Mouse (Mus musculus) hindbrain, embryonic 15.5 days (tissue): Measurements from ENCODE around the gene Gm20388. TPM values are rescaled to one million over a fixed set of nuclear protein-coding genes. Genes with fewer than 3 reads are reported as not detected.

Experiments used
- ATAC-seq: fragments of 200-750 bp; cut with Nextera tagmentation; 2 replicates; pipeline ENCODE4 v1.8.0; 2017; ENCODE audit warnings: low read depth, moderate number of reproducible peaks, moderate TSS enrichment; ENCODE audit not compliant: low FRiP score
- H3K27ac ChIP-seq: fragments of 300-500 bp; sonication (generic); replicated peaks from 2 replicates; pipeline ENCODE4 v1.5.1; 2015; ENCODE audit warnings: mild to moderate bottlenecking, inconsistent platforms
- H3K27me3 ChIP-seq: fragments of 300-500 bp; sonication (generic); 2 replicates; pipeline ENCODE4 v1.6.1; 2015; ENCODE audit warnings: control low read depth, inconsistent platforms
- H3K36me3 ChIP-seq: fragments of 300-500 bp; sonication (generic); 2 replicates; pipeline ENCODE4 v1.6.1; 2015; ENCODE audit warnings: control low read depth, inconsistent platforms
- H3K4me1 ChIP-seq: fragments of 300-500 bp; sonication (generic); replicated peaks from 2 replicates; pipeline ENCODE4 v1.6.1; 2015; ENCODE audit warnings: control low read depth, inconsistent platforms
- H3K4me2 ChIP-seq: fragments of 300-500 bp; sonication (generic); 2 replicates; pipeline ENCODE4 v1.6.1; 2015; ENCODE audit warnings: moderate library complexity, mild to moderate bottlenecking, inconsistent platforms
- H3K4me3 ChIP-seq: fragments of 300-500 bp; sonication (generic); 2 replicates; pipeline ENCODE4 v1.5.1; 2015; ENCODE audit warnings: mild to moderate bottlenecking, inconsistent platforms
- H3K9ac ChIP-seq: fragments of 300-500 bp; sonication (generic); 2 replicates; pipeline ENCODE4 v1.6.1; 2015; ENCODE audit warnings: inconsistent platforms
- H3K9me3 ChIP-seq: fragments of 300-500 bp; sonication (generic); 2 replicates; pipeline ENCODE4 v1.6.1; 2016; ENCODE audit warnings: control low read depth, inconsistent platforms
- WGBS: fragments of 180-500 bp; shearing (Covaris S2); methylation state at CpG from one replicate; pipeline ENCODE4 v1.1.7; 2015; 5-methylcytosine and 5-hydroxymethylcytosine counted together
- polyA plus RNA-seq: library from polyadenylated mRNA; unstranded; fragments of >200 nt; fragmentation: Nextera tagmentation; extraction: Ambion mirVana; gene quantifications from 2 replicates; pipeline ENCODE4 v1.2.1, GENCODE M21; 2015

Gm20388 gene
- polyA plus RNA-seq, 1 experiment from 2014 or later = 5.4 TPM

- Histone ChIP-seq H3K36me3 (no peaks in the 10 kb centered on the region), H3K9ac (peak overlapping the region; percentile 10; the same call in 1 of the 2 replicates), H3K27ac (peak overlapping the region; percentile 74), H3K4me2 (peak overlapping the region; percentile 44), H3K4me3 (0 out of 2 replicates have a peak overlapping the region, but pooled peaks have one; percentile 4), H3K27me3 (no peaks in the 10 kb centered on the region), H3K4me1 (peaks cover 89% of the 10 kb centered on the region), H3K9me3 (no peaks in the 10 kb centered on the region)
- ATAC-seq = peak; percentile 7
- 15% methylated on average over 25 of the region's 25 CpGs for WGBS
Observed at GRCm38 (mm10) chr8:120549321-120549921, 638.8 kb downstream of the Gm20388 start.

GRCm38 (mm10) chr8:120549922-120550321 is 639.3 kb downstream of the Gm20388 start:
- Histone ChIP-seq H3K4me1 (peaks cover 94% of the 10 kb centered on the region), H3K4me3 (no peak overlapping the region), H3K27ac (peak overlapping the region; percentile 74), H3K4me2 (peak overlapping the region; percentile 44), H3K9me3 (no peaks in the 10 kb centered on the region), H3K36me3 (no peaks in the 10 kb centered on the region), H3K27me3 (no peaks in the 10 kb centered on the region), H3K9ac (peak overlapping the region; percentile 10)
- peak; percentile 36 for ATAC-seq
- 4% methylated on average over 11 of the region's 11 CpGs for WGBS

GRCm38 (mm10) chr8:120550430-120550829 is 639.8 kb downstream of the Gm20388 start:
- Histone ChIP-seq H3K36me3 (no peaks in the 10 kb centered on the region), H3K27me3 (no peaks in the 10 kb centered on the region), H3K9me3 (no peaks in the 10 kb centered on the region), H3K27ac (peak overlapping the region; percentile 74), H3K9ac (no peak overlapping the region), H3K4me2 (peak overlapping the region; percentile 44), H3K4me3 (no peak overlapping the region), H3K4me1 (peaks cover 98% of the 10 kb centered on the region)
- no peak for ATAC-seq
- WGBS = 16% methylated on average over 12 of the region's 12 CpGs

- no peaks in the 10 kb centered on the region for H3K9me3 ChIP-seq
- 47% methylated on average over 11 of the region's 11 CpGs for WGBS
- peak overlapping the region; percentile 74 for H3K27ac ChIP-seq
- H3K4me2 ChIP-seq = no peak overlapping the region
- no peaks in the 10 kb centered on the region for H3K27me3 ChIP-seq
- no peak overlapping the region for H3K4me3 ChIP-seq
- H3K36me3 ChIP-seq = no peaks in the 10 kb centered on the region
- no peak overlapping the region for H3K9ac ChIP-seq
- ATAC-seq = no peak
- H3K4me1 ChIP-seq = peaks cover 98% of the 10 kb centered on the region
Observed at GRCm38 (mm10) chr8:120550937-120551676, 640.5 kb downstream of the Gm20388 start.

GRCm38 (mm10) chr8:120551677-120551980 is 641.0 kb downstream of the Gm20388 start:
- Histone ChIP-seq H3K27ac (0 out of 2 replicates have a peak overlapping the region, but pooled peaks have one; percentile 74), H3K9me3 (no peaks in the 10 kb centered on the region), H3K4me1 (peaks cover 98% of the 10 kb centered on the region), H3K4me3 (no peak overlapping the region), H3K36me3 (no peaks in the 10 kb centered on the region), H3K4me2 (no peak overlapping the region), H3K27me3 (no peaks in the 10 kb centered on the region), H3K9ac (no peak overlapping the region)
- 88% methylated on average over 3 of the region's 3 CpGs for WGBS
- no peak for ATAC-seq

GRCm38 (mm10) chr8:120552509-120552908 is 641.9 kb downstream of the Gm20388 start:
- Histone ChIP-seq H3K4me3 (no peak overlapping the region), H3K27me3 (no peaks in the 10 kb centered on the region), H3K27ac (no peak overlapping the region), H3K4me1 (peaks cover 98% of the 10 kb centered on the region), H3K36me3 (no peaks in the 10 kb centered on the region), H3K4me2 (no peak overlapping the region), H3K9ac (no peak overlapping the region), H3K9me3 (no peaks in the 10 kb centered on the region)
- whole genome bisulfite sequencing = 86% methylated on average over 11 of the region's 11 CpGs
- ATAC-seq = no peak

GRCm38 (mm10) chr8:120553441-120554123 is 642.9 kb downstream of the Gm20388 start:
- Histone ChIP-seq H3K4me2 (no peak overlapping the region), H3K4me3 (no peak overlapping the region), H3K27me3 (no peaks in the 10 kb centered on the region), H3K4me1 (peaks cover 98% of the 10 kb centered on the region), H3K27ac (no peak overlapping the region), H3K36me3 (no peaks in the 10 kb centered on the region), H3K9me3 (no peaks in the 10 kb centered on the region), H3K9ac (no peak overlapping the region)
- 89% methylated on average over 24 of the region's 24 CpGs for WGBS
- no peak for ATAC-seq

- no peak overlapping the region for H3K4me2 ChIP-seq
- no peaks in the 10 kb centered on the region for H3K36me3 ChIP-seq
- no peak overlapping the region for H3K4me3 ChIP-seq
- no peaks in the 10 kb centered on the region for H3K9me3 ChIP-seq
- H3K9ac ChIP-seq = no peak overlapping the region
- peaks cover 98% of the 10 kb centered on the region for H3K4me1 ChIP-seq
- 87% methylated on average over 18 of the region's 18 CpGs for WGBS
- H3K27ac ChIP-seq = no peak overlapping the region
- no peaks in the 10 kb centered on the region for H3K27me3 ChIP-seq
- ATAC-seq = no peak
Observed at GRCm38 (mm10) chr8:120554466-120555039, 643.9 kb downstream of the Gm20388 start.

GRCm38 (mm10) chr8:120556198-120556892 is 645.7 kb downstream of the Gm20388 start:
- no peak for ATAC-seq
- no peak overlapping the region for H3K9ac ChIP-seq
- WGBS = 39% methylated on average over 20 of the region's 20 CpGs

GRCm38 (mm10) chr8:120557170-120557965 is 646.7 kb downstream of the Gm20388 start:
- 42% methylated on average over 15 of the region's 15 CpGs for WGBS
- H3K4me3 ChIP-seq = no peak overlapping the region
- no peak overlapping the region for H3K4me2 ChIP-seq
- no peaks in the 10 kb centered on the region for H3K36me3 ChIP-seq
- no peaks in the 10 kb centered on the region for H3K27me3 ChIP-seq
- no peaks in the 10 kb centered on the region for H3K9me3 ChIP-seq
- no peak overlapping the region for H3K27ac ChIP-seq
- no peak overlapping the region for H3K9ac ChIP-seq
- peaks cover 98% of the 10 kb centered on the region for H3K4me1 ChIP-seq
- ATAC-seq = no peak

More at GRCm38 (mm10) chr8:120556198-120556892, 645.7 kb downstream of the Gm20388 start:
- H3K4me2 ChIP-seq = no peak overlapping the region
- no peaks in the 10 kb centered on the region for H3K36me3 ChIP-seq
- no peaks in the 10 kb centered on the region for H3K27me3 ChIP-seq
- H3K4me3 ChIP-seq = no peak overlapping the region
- peaks cover 98% of the 10 kb centered on the region for H3K4me1 ChIP-seq
- peak overlapping the region; percentile 69 for H3K27ac ChIP-seq
- H3K9me3 ChIP-seq = no peaks in the 10 kb centered on the region

- 69% methylated on average over 3 of the region's 4 CpGs for WGBS
- H3K9ac ChIP-seq = no peak overlapping the region
Observed at GRCm38 (mm10) chr8:120558162-120558561, 647.5 kb downstream of the Gm20388 start.

More at GRCm38 (mm10) chr8:120558162-120558561, 647.5 kb downstream of the Gm20388 start:
- Histone ChIP-seq H3K4me2 (no peak overlapping the region), H3K4me1 (peaks cover 98% of the 10 kb centered on the region), H3K36me3 (no peaks in the 10 kb centered on the region), H3K9me3 (no peaks in the 10 kb centered on the region), H3K27ac (no peak overlapping the region), H3K4me3 (no peak overlapping the region), H3K27me3 (no peaks in the 10 kb centered on the region)
- no peak for ATAC-seq
